Mouse (Mus musculus) intestine, embryonic 14.5 days (tissue): ENCODE data around the gene Ddah1. TPM values are rescaled to one million over a fixed set of nuclear protein-coding genes. Genes with fewer than 3 reads are reported as not detected.
"Not testable (repeated sequence)": the region's sequence is repeated elsewhere in the genome, so short reads cannot be mapped to it uniquely, and the experiment has no call there.

Source experiments
- ATAC-seq: fragments of 200-750 bp; cut with Nextera tagmentation; replicated peaks from 2 replicates; pipeline ENCODE4 v1.8.0; 2017; ENCODE audit warnings: low read depth, moderate number of reproducible peaks, moderate TSS enrichment, moderate library complexity; ENCODE audit not compliant: low FRiP score, low TSS enrichment
- DNase-seq: peaks from one replicate; pipeline ENCODE4 v3.0.0-alpha.2; 2018; ENCODE audit warnings: low spot score
- H3K27ac ChIP-seq: fragments of 300-500 bp; sonication (generic); 2 replicates; pipeline ENCODE4 v1.5.1; 2014; ENCODE audit warnings: low read depth, mild to moderate bottlenecking, control low read depth
- H3K27me3 ChIP-seq: fragments of 300-500 bp; sonication (generic); replicated peaks from 2 replicates; pipeline ENCODE4 v1.6.1; 2014; ENCODE audit warnings: low read length, control low read depth; ENCODE audit not compliant: control insufficient read depth, insufficient read depth
- H3K36me3 ChIP-seq: fragments of 300-500 bp; sonication (generic); 2 replicates; pipeline ENCODE4 v1.6.1; 2014; ENCODE audit warnings: low read length, control low read depth; ENCODE audit not compliant: control insufficient read depth, insufficient read depth
- H3K4me1 ChIP-seq: fragments of 300-500 bp; sonication (generic); replicated peaks from 2 replicates; pipeline ENCODE4 v1.6.1; 2014; ENCODE audit warnings: low read length, control low read depth, mixed read lengths; ENCODE audit not compliant: control insufficient read depth, insufficient read depth
- H3K4me2 ChIP-seq: fragments of 300-500 bp; sonication (generic); 2 replicates; pipeline ENCODE4 v1.6.1; 2014; ENCODE audit warnings: low read length
- H3K4me3 ChIP-seq: fragments of 300-500 bp; sonication (generic); 2 replicates; pipeline ENCODE4 v1.5.1; 2014; ENCODE audit warnings: low read depth, low read length, control low read depth, mixed read lengths
- H3K9ac ChIP-seq: fragments of 300-500 bp; sonication (generic); 2 replicates; pipeline ENCODE4 v1.6.1; 2014; ENCODE audit warnings: mild to moderate bottlenecking, low read length
- H3K9me3 ChIP-seq: fragments of 300-500 bp; sonication (generic); 2 replicates; pipeline ENCODE4 v1.6.1; 2016; ENCODE audit warnings: low read length, control low read depth; ENCODE audit not compliant: control insufficient read depth
- WGBS: fragments of 180-500 bp; shearing (Covaris S2); extraction: QIAGEN DNeasy Blood & Tissue Kit; methylation state at CpG from one replicate; pipeline ENCODE4 v1.1.7; 2014; 5-methylcytosine and 5-hydroxymethylcytosine counted together
- polyA plus RNA-seq: library from polyadenylated mRNA; unstranded; fragments of >200 nt; fragmentation: Nextera tagmentation; extraction: Ambion mirVana; gene quantifications from 2 replicates; pipeline ENCODE4 v1.2.1, GENCODE M21; 2014

Gene Ddah1
- polyA plus RNA-seq, 1 experiment from 2014 or later, result 46.9 TPM

DNA sequence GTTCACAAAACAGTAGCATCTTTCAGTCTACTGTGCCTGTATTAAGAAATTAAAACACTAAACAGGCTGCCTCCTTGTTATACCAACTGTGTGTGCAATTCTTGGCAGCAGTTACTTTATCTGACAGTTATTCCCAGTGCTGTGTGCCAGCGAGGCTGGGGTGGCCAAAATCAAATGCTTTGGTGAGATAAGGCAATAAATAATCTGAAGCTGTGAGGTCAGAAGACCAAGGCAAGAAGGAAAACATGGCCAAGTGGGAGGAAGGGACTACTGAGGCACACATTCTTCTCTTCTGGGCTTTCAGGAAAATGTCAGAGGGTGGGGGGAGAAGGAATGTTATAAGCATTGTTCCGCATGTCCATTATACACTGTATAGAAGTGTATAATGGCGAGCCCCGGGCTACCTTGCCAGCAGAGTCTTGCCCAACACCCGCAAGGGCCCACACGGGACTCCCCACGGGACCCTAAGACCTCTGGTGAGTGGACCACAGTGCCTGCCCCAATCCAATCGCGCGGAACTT, 106.3 kb downstream of the Ddah1 start:
- 0 out of 2 replicates have a peak, but pooled peaks cover 4% of the 10 kb centered on the region for H3K9me3 ChIP-seq
- H3K4me1 ChIP-seq, result no peaks in the 10 kb centered on the region
- H3K27me3 ChIP-seq, result no peaks in the 10 kb centered on the region
- H3K4me2 ChIP-seq, result no peak overlapping the region
- H3K36me3 ChIP-seq, result no peaks in the 10 kb centered on the region
- H3K9ac ChIP-seq, result no peak overlapping the region
- 93% methylated on average over 7 of the region's 10 CpGs for WGBS
- DNase-seq, result no peak
- no peak overlapping the region for H3K27ac ChIP-seq
- H3K4me3 ChIP-seq, result no peak overlapping the region
- ATAC-seq, result no peak

DNA sequence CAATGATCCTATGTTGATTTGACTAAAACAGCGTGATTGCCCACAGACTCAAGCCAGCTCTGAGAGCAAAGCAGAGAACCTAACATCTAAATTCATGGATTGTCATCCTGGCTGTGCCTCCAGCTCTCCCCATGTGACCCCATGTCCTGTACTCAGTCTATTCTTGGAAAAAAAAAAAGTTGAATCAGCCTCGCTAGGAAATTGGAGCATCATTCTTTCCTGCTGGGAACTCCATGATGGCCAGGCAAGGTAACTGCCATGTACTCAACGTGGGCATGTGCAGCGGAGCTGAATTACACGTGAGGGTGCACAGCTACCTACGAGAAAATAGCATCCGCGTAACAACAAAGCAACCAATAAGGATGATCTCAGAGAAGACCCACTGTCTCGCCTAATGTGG, 114.2 kb downstream of the Ddah1 start:
- Histone ChIP-seq H3K4me1 (no peaks in the 10 kb centered on the region), H3K4me2 (no peak overlapping the region), H3K4me3 (no peak overlapping the region), H3K9ac (no peak overlapping the region), H3K27ac (no peak overlapping the region), H3K36me3 (no peaks in the 10 kb centered on the region), H3K9me3 (no peaks in the 10 kb centered on the region), H3K27me3 (no peaks in the 10 kb centered on the region)
- ATAC-seq (no peak), DNase-seq (no peak)
- WGBS, result 91% methylated on average over 9 of the region's 9 CpGs

DNA sequence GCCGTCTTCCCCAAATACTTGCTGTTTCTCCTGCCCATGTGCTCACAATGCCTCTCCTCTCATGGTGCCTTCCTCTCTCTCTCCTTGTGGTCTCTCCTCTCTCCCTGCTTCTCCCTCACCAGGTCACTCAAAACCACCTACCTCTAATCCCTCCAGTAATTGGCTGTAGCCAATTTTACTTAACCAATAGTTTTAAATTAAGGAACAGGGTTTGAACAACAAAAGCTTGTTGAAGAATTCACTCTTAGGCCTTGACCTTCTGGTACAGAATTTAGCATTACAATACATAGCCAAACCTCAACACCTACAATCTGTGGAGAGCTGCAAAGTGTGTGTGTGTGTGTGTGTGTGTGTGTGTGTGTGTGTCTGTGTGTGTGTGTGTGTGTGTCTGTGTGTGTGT, 114.8 kb downstream of the Ddah1 start:
- ATAC-seq (no peak), DNase-seq (no peak)
- Histone ChIP-seq H3K4me3 (no peak overlapping the region), H3K9ac (no peak overlapping the region), H3K9me3 (no peaks in the 10 kb centered on the region), H3K36me3 (no peaks in the 10 kb centered on the region), H3K4me2 (no peak overlapping the region), H3K27ac (no peak overlapping the region), H3K4me1 (no peaks in the 10 kb centered on the region), H3K27me3 (no peaks in the 10 kb centered on the region)
- 90% methylated on average over 1 of the region's 1 CpGs for WGBS

DNA sequence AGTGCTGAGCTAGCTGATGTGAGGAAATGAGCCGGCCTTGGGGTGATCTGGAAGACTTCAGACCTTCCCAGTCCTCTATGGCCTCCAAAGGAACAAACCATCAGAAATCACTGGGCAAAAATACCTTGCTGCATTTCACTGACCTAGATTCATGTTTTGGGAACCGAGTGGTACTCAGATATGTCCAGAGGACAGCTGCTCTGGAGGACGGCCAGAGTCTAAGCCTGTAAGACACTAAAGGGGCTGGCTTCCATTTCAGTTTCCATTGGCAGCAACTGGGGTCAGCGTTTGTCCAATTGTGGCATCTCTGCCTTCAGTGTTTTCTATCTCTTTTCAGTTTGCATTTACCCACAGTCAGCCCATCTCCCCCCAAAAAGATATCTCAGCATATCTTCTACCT, 115.7 kb downstream of the Ddah1 start:
- Histone ChIP-seq H3K9ac (no peak overlapping the region), H3K4me2 (no peak overlapping the region), H3K4me3 (no peak overlapping the region), H3K36me3 (no peaks in the 10 kb centered on the region), H3K27me3 (no peaks in the 10 kb centered on the region), H3K4me1 (no peaks in the 10 kb centered on the region), H3K27ac (no peak overlapping the region), H3K9me3 (no peaks in the 10 kb centered on the region)
- 83% methylated on average over 4 of the region's 4 CpGs for WGBS
- ATAC-seq (no peak), DNase-seq (no peak)

DNA sequence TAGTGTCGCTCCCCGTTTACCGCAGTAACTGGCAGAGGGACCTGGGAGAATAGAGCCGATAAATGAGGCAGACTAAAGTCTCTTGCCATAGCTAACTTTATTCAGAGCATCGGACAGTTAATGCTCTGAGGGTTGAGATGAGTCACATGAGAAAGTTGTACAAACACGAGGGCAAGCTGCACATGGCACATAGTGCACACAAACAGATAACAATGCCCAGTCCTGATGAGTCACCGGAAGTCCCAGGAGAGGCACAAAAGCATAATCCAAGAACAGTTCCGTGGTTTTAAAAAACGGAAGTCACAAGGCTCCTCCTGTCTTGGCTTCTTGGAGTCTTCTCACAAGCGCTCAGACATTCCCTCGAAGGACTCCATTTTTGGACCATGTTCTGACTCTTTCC, 117.6 kb downstream of the Ddah1 start:
- Histone ChIP-seq H3K27ac (no peak overlapping the region), H3K36me3 (no peaks in the 10 kb centered on the region), H3K27me3 (no peaks in the 10 kb centered on the region), H3K9ac (no peak overlapping the region), H3K4me1 (no peaks in the 10 kb centered on the region), H3K4me2 (no peak overlapping the region), H3K9me3 (no peaks in the 10 kb centered on the region), H3K4me3 (no peak overlapping the region)
- no peak for DNase-seq
- ATAC-seq, result no peak
- WGBS, result 79% methylated on average over 11 of the region's 11 CpGs

DNA sequence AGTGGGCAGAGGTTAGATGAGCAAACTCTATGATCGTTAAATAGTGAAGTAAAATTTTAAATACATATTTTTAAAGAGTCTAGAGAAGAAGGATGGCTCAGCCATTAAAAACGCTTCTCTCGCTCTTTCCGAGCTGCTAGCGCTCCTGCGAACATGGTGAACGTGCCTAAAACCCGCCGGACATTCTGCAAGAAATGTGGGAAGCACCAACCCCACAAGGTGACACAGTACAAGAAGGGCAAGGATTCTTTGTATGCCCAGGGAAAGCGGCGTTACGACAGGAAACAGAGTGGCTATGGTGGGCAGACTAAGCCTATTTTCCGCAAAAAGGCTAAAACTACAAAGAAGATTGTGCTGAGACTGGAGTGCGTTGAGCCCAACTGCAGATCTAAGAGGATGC, 120.4 kb downstream of the Ddah1 start:
- not testable (repeated sequence) for H3K4me1 ChIP-seq, H3K4me2 ChIP-seq, H3K27me3 ChIP-seq, DNase-seq, H3K9ac ChIP-seq, H3K36me3 ChIP-seq, H3K4me3 ChIP-seq, H3K9me3 ChIP-seq, H3K27ac ChIP-seq, ATAC-seq
- 93% methylated on average over 13 of the region's 14 CpGs for WGBS

DNA sequence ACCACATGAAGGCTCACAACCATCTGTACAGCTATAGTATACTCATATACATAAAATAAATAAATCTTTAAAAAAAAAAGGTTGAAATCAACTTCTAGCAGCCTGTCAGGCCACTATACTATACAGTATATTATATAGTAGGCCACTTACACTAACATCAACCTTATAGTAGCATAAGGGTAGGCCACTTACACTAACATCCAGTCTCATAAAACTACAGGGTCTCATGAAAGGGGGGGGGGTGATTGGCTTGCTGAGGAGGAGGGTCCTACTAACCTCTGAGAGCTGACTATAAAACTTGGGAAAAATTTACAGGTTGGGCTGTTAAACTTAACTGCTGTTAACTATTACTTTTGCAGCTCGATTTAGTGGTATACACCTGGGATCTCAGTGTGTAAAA, 121.9 kb downstream of the Ddah1 start:
- WGBS, result 69% methylated on average over 1 of the region's 1 CpGs
- H3K27ac ChIP-seq, result no peak overlapping the region
- no peak for ATAC-seq

DNA sequence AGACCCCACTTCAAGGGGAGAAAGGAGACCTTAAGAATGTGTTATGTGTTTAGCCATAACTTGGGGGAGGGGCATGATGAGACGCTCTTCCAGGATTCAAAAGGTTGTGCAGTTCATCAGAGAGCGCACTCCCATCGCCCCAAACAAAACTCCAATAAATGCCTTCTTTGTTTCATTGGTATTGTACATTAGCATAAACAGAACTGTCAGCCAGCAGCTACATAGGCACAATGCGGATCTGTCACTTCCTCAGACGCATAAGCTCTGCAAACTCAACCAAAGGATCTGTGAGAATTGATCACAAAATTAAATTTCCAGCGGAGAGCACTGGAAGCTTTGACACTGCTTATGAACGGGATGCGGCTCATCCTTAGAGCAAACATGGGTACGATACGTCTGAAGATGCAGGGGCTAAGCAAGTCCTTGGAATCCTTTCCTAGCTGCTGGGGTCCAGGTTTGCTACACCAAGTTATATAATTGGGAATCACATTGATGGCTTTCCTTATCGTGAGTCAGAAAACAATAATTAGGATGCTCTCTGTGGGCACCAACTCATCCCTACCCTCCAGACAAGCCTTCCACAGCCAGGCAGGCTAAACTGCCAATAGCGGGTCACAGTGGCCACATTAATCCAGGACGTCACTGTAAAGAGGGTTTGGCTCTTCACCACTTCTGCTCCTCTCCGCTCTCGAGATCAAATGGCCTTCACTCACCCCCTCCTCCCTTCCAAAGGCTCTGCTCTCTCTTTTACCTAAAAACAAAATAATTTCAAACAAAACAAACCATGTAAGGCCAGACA, 123.8 kb downstream of the Ddah1 start:
- no peaks in the 10 kb centered on the region for H3K36me3 ChIP-seq
- no peak overlapping the region for H3K27ac ChIP-seq
- WGBS, result 76% methylated on average over 15 of the region's 15 CpGs
- no peak overlapping the region for H3K9ac ChIP-seq
- DNase-seq (no peak), ATAC-seq (no peak)
- no peaks in the 10 kb centered on the region for H3K27me3 ChIP-seq
- no peak overlapping the region for H3K4me2 ChIP-seq
- H3K9me3 ChIP-seq, result no peaks in the 10 kb centered on the region
- no peak overlapping the region for H3K4me3 ChIP-seq
- H3K4me1 ChIP-seq, result peaks cover 12% of the 10 kb centered on the region

More for the DNA sequence above, 121.9 kb downstream of the Ddah1 start:
- DNase-seq, result no peak
- Histone ChIP-seq H3K4me1 (no peaks in the 10 kb centered on the region), H3K27me3 (no peaks in the 10 kb centered on the region), H3K4me3 (no peak overlapping the region), H3K9me3 (no peaks in the 10 kb centered on the region), H3K4me2 (no peak overlapping the region), H3K36me3 (no peaks in the 10 kb centered on the region), H3K9ac (no peak overlapping the region)

DNA sequence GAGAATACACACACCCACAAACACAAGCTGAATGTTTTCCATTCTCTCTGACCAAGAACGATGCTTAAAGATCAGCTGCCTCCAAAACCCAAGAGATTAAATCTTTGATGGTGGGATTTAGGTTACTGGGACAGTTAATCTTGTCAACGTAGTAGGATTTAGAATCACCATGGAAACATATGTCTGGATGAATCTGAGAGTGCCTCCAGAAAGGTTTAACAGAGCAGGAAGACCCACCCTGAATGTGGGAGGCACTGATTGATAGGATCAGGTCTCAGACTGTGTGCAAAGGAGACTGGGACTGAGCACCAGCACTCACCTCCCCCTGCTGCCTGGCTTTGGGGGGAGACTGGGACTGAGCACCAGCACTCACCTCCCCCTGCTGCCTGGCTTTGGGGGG, 124.8 kb downstream of the Ddah1 start:
- Histone ChIP-seq H3K9ac (no peak overlapping the region), H3K4me2 (no peak overlapping the region), H3K9me3 (no peaks in the 10 kb centered on the region), H3K4me3 (no peak overlapping the region), H3K4me1 (peaks cover 12% of the 10 kb centered on the region), H3K27me3 (no peaks in the 10 kb centered on the region), H3K36me3 (no peaks in the 10 kb centered on the region), H3K27ac (no peak overlapping the region)
- DNase-seq (no peak), ATAC-seq (no peak)
- 41% methylated on average over 2 of the region's 2 CpGs for WGBS
